Mouse (Mus musculus) spleen, adult 2 months (tissue): ENCODE measurements around the gene Slc51a.

Experiments
- CTCF ChIP-seq: fragments of 200-500 bp; IDR thresholded peaks from 2 replicates; pipeline ENCODE4 v1.5.1; 2011; ENCODE audit warnings: mild to moderate bottlenecking, inconsistent platforms; ENCODE audit not compliant: insufficient read depth, insufficient read length, insufficient replicate concordance; ENCODE audit errors: extremely low read depth
- POLR2A ChIP-seq: fragments of 200-500 bp; IDR thresholded peaks from 2 replicates; pipeline ENCODE4 v1.6.1; 2011; ENCODE audit warnings: low read depth, low read length, inconsistent platforms

DNA sequence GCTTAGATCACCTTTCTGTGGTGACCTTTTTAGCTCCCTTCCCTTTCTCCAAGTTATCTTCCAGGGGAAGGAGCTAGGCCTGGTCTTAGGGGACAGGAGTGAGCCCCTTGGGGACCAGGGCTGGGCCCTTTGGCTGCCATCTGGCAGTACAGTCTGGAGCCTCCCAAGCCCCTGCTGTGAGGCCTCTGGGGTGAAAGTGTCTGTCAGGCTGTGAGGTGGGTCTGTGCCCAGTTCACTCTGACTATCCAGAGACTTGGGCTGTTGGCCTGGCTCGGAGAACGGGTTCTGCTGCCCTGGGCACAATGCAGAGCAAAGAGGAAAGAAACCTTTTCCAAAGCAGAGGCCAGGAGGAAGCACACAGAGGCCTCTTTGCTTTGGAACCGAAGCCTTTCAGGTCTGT is 25.2 kb upstream of the Slc51a start:
- TF ChIP-seq CTCF (no peak), POLR2A (no peak)
